Mouse (Mus musculus) heart, embryonic 16.5 days (tissue): ENCODE measurements at regions not wholly inside any gene's neighbourhood (a gene's known extent, or its start where the extent isn't known, plus 50 kb on each side); places are given as distances from the start of the nearest gene placed in this dataset.
A peak's percentile ranks its signal among the peaks of the same experiment; 100 is the strongest.

Experiments
- ATAC-seq: fragments of 200-750 bp; cut with Nextera tagmentation; replicated peaks from 2 replicates; pipeline ENCODE4 v1.8.0; 2017; ENCODE audit warnings: moderate number of reproducible peaks; ENCODE audit not compliant: insufficient read depth, low FRiP score; ENCODE audit errors: extremely low read depth
- H3K27ac ChIP-seq: fragments of 300-500 bp; sonication (generic); 2 replicates; pipeline ENCODE4 v1.5.1; 2014; ENCODE audit warnings: mild to moderate bottlenecking, low read length, control low read depth, moderate library complexity
- H3K27me3 ChIP-seq: fragments of 300-500 bp; sonication (generic); 2 replicates; pipeline ENCODE4 v1.6.1; 2014; ENCODE audit warnings: low read length, mixed read lengths; ENCODE audit not compliant: control insufficient read depth, insufficient read depth
- H3K36me3 ChIP-seq: fragments of 300-500 bp; sonication (generic); 2 replicates; pipeline ENCODE4 v1.6.1; 2014; ENCODE audit not compliant: control insufficient read depth, insufficient read depth
- H3K4me1 ChIP-seq: fragments of 300-500 bp; sonication (generic); 2 replicates; pipeline ENCODE4 v1.6.1; 2014; ENCODE audit warnings: low read length, mixed read lengths; ENCODE audit not compliant: control insufficient read depth, insufficient read depth
- H3K4me2 ChIP-seq: fragments of 300-500 bp; sonication (generic); 2 replicates; pipeline ENCODE4 v1.6.1; 2014; ENCODE audit warnings: low read depth, mild to moderate bottlenecking, control low read depth, low read length
- H3K4me3 ChIP-seq: fragments of 300-500 bp; sonication (generic); 2 replicates; pipeline ENCODE4 v1.5.1; 2014; ENCODE audit warnings: mild to moderate bottlenecking, control low read depth, low read length
- H3K9ac ChIP-seq: fragments of 300-500 bp; sonication (generic); 2 replicates; pipeline ENCODE4 v1.6.1; 2014; ENCODE audit warnings: low read length, control low read depth
- H3K9me3 ChIP-seq: fragments of 300-500 bp; sonication (generic); replicated peaks from 2 replicates; pipeline ENCODE4 v1.6.1; 2016; ENCODE audit warnings: low read length; ENCODE audit not compliant: control insufficient read depth
- WGBS: fragments of 180-500 bp; shearing (Covaris S2); extraction: QIAGEN DNeasy Blood & Tissue Kit; methylation state at CpG from one replicate; pipeline ENCODE4 v1.1.7; 2014; 5-methylcytosine and 5-hydroxymethylcytosine counted together

GRCm38 (mm10) chr9:101469756-101470155, 218.2 kb upstream of the Ppp2r3a start:
- H3K4me1 ChIP-seq, result peaks cover 11% of the 10 kb centered on the region
- no peaks in the 10 kb centered on the region for H3K36me3 ChIP-seq
- H3K27ac ChIP-seq, result no peak overlapping the region
- H3K9me3 ChIP-seq, result no peaks in the 10 kb centered on the region
- H3K4me2 ChIP-seq, result no peak overlapping the region
- WGBS, result 77% methylated on average over 3 of the region's 3 CpGs
- no peak overlapping the region for H3K9ac ChIP-seq
- H3K4me3 ChIP-seq, result no peak overlapping the region
- ATAC-seq, result no peak
- H3K27me3 ChIP-seq, result no peaks in the 10 kb centered on the region

- H3K4me2 ChIP-seq, result no peak overlapping the region
- WGBS, result 69% methylated on average over 18 of the region's 18 CpGs
- no peaks in the 10 kb centered on the region for H3K27me3 ChIP-seq
- no peak for ATAC-seq
- no peak overlapping the region for H3K27ac ChIP-seq
- no peak overlapping the region for H3K4me3 ChIP-seq
- H3K9me3 ChIP-seq, result no peaks in the 10 kb centered on the region
- H3K4me1 ChIP-seq, result no peaks in the 10 kb centered on the region
- no peak overlapping the region for H3K9ac ChIP-seq
- no peaks in the 10 kb centered on the region for H3K36me3 ChIP-seq
Observed at GRCm38 (mm10) chr9:101464727-101465427, 213.3 kb upstream of the Ppp2r3a start.

GRCm38 (mm10) chr9:101458947-101459627, 207.5 kb upstream of the Ppp2r3a start:
- H3K4me2 ChIP-seq, result no peak overlapping the region
- no peak overlapping the region for H3K27ac ChIP-seq
- no peaks in the 10 kb centered on the region for H3K36me3 ChIP-seq
- no peaks in the 10 kb centered on the region for H3K9me3 ChIP-seq
- H3K9ac ChIP-seq, result no peak overlapping the region
- no peaks in the 10 kb centered on the region for H3K4me1 ChIP-seq
- 78% methylated on average over 11 of the region's 11 CpGs for WGBS
- H3K4me3 ChIP-seq, result no peak overlapping the region
- no peaks in the 10 kb centered on the region for H3K27me3 ChIP-seq
- ATAC-seq, result no peak

GRCm38 (mm10) chr9:101458306-101458946, 206.8 kb upstream of the Ppp2r3a start:
- Histone ChIP-seq H3K36me3 (no peaks in the 10 kb centered on the region), H3K9me3 (no peaks in the 10 kb centered on the region), H3K4me1 (no peaks in the 10 kb centered on the region), H3K9ac (no peak overlapping the region), H3K27me3 (no peaks in the 10 kb centered on the region), H3K27ac (no peak overlapping the region), H3K4me3 (no peak overlapping the region), H3K4me2 (no peak overlapping the region)
- WGBS, result 75% methylated on average over 10 of the region's 10 CpGs
- no peak for ATAC-seq

DNA sequence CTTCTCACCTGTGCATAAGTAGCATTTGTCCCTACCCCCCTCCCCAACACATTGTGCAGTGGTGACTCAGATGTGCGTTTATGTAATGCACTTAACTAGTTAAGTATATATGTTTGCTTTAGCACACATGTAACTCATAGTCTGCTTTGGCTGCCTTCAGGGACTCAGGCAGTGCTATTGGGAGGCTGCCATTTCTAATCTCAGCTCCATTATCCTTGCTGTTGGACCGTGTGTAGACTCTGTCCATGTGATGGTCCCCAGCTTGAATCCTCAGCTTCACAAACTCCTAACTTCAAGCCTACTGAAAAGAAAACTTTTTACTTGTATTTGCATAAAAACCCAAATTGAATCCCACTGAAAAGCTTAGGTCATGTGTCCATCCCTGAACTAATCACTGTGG, 194.7 kb upstream of the Ppp2r3a start:
- 74% methylated on average over 2 of the region's 2 CpGs for WGBS
- ATAC-seq, result peak; percentile 41
- no peaks in the 10 kb centered on the region for H3K9me3 ChIP-seq

GRCm38 (mm10) chr9:101445764-101446163, 194.2 kb upstream of the Ppp2r3a start:
- Histone ChIP-seq H3K4me1 (no peaks in the 10 kb centered on the region), H3K27ac (peak overlapping the region; percentile 23), H3K9me3 (no peaks in the 10 kb centered on the region), H3K4me3 (no peak overlapping the region), H3K9ac (no peak overlapping the region), H3K27me3 (no peaks in the 10 kb centered on the region), H3K4me2 (no peak overlapping the region), H3K36me3 (no peaks in the 10 kb centered on the region)
- ATAC-seq, result peak; percentile 28; the same call in 1 of the 2 replicates
- WGBS, result 70% methylated on average over 5 of the region's 5 CpGs

More for the DNA sequence above, 194.7 kb upstream of the Ppp2r3a start:
- Histone ChIP-seq H3K4me3 (no peak overlapping the region), H3K36me3 (no peaks in the 10 kb centered on the region), H3K4me1 (no peaks in the 10 kb centered on the region), H3K27me3 (no peaks in the 10 kb centered on the region), H3K4me2 (no peak overlapping the region), H3K27ac (no peak overlapping the region), H3K9ac (no peak overlapping the region)

GRCm38 (mm10) chr9:101445293-101445692, 193.7 kb upstream of the Ppp2r3a start:
- Histone ChIP-seq H3K4me2 (no peak overlapping the region), H3K36me3 (no peaks in the 10 kb centered on the region), H3K27ac (peak overlapping the region; percentile 23), H3K27me3 (no peaks in the 10 kb centered on the region), H3K4me1 (no peaks in the 10 kb centered on the region), H3K4me3 (no peak overlapping the region), H3K9me3 (no peaks in the 10 kb centered on the region), H3K9ac (no peak overlapping the region)
- no peak for ATAC-seq
- 71% methylated on average over 1 of the region's 1 CpGs for WGBS

DNA sequence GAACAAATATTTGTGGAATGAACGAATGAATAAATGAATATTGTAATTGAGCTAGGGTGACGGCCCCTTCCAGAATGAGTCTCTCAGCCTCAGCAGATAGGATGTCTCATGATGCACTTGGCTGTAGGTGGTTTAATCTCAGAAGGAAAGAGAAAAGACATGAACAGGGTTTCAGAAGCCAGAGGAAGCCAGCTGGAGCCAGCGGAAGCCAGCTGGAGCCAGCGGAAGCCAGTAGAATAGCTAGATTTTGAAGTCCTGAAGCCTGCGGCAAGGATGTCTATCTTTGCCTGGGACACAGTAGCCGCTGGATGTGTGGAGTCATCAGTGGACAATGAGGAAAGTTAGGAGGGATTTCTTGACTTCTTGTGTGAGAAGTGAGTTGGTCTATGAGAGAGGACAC, 188.3 kb upstream of the Ppp2r3a start:
- H3K4me3 ChIP-seq, result no peak overlapping the region
- 81% methylated on average over 6 of the region's 6 CpGs for WGBS
- H3K36me3 ChIP-seq, result no peaks in the 10 kb centered on the region
- no peak overlapping the region for H3K27ac ChIP-seq
- H3K9ac ChIP-seq, result no peak overlapping the region
- H3K4me2 ChIP-seq, result no peak overlapping the region
- H3K9me3 ChIP-seq, result no peaks in the 10 kb centered on the region
- H3K4me1 ChIP-seq, result no peaks in the 10 kb centered on the region
- no peak for ATAC-seq
- H3K27me3 ChIP-seq, result no peaks in the 10 kb centered on the region

DNA sequence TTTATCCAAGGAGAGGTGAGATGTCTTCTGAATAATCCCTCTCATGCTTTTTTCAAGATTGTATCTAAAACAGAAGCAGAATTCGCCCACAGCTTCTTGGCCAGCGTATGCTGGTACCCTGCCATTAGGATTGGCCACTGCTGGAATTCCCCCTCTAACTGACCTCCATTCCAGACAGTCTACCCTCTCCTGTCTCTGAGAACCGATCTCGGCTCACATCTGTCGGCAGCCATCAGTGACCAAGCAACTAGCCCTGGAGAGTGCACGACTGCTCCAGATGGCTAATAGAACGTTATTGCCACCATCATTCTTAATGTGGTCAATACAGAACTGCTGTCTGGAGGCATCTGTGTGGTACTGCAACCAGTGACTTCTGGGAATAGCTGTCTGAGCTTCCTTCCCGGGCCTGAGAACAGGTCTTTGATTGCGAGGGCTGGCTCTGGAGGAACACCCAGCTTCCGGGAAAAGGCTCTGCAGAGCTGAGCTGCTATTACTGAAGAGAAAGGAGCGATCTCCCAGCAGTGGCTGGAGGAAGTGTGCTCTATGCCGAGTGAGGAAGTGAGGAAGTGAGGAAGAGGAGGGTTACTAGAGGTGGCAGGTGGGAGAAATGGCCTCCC, 187.1 kb upstream of the Ppp2r3a start:
- H3K27ac ChIP-seq, result no peak overlapping the region
- H3K4me2 ChIP-seq, result no peak overlapping the region
- no peak overlapping the region for H3K9ac ChIP-seq
- no peaks in the 10 kb centered on the region for H3K4me1 ChIP-seq
- ATAC-seq, result no peak
- no peaks in the 10 kb centered on the region for H3K9me3 ChIP-seq
- H3K27me3 ChIP-seq, result no peaks in the 10 kb centered on the region
- WGBS, result 49% methylated on average over 12 of the region's 12 CpGs
- no peak overlapping the region for H3K4me3 ChIP-seq
- H3K36me3 ChIP-seq, result no peaks in the 10 kb centered on the region
